Mouse (Mus musculus): Measurements from ENCODE around the gene Etfrf1. TPM values are rescaled to one million over a fixed set of nuclear protein-coding genes. Genes with fewer than 3 reads are reported as not detected.

The Etfrf1 gene
- polyA plus RNA-seq, 1 experiment from 2014 or later, result 33.8 TPM

Other genes with a start within 250 kb of the Etfrf1 start
- 98.9 and 105 TPM in 2 replicates for gene Bcat1, start 134.9 kb upstream of the Etfrf1 start, polyA plus RNA-seq (2016; fragmentation: Nextera tagmentation; extraction: Ambion mirVana)
- 0.88 and 1.0 TPM in 2 replicates for gene Lrmp, start 95.5 kb upstream of the Etfrf1 start, polyA plus RNA-seq (2016; fragmentation: Nextera tagmentation; extraction: Ambion mirVana)
- gene Casc1, start 129 bp upstream of the Etfrf1 start, polyA plus RNA-seq (2016; fragmentation: Nextera tagmentation; extraction: Ambion mirVana), result 0.82 and 0.89 TPM in 2 replicates
- 134 and 139 TPM in 2 replicates for gene Kras, start 39.1 kb downstream of the Etfrf1 start, polyA plus RNA-seq (2016; fragmentation: Nextera tagmentation; extraction: Ambion mirVana)

Measured in forebrain, embryonic 12.5 days (tissue).